Mouse (Mus musculus) CH12F3 (cell line): ENCODE data around the gene Tff3.

ENCODE experiments used
- in situ Hi-C: fragments of 300-500 bp; cut with MboI; formaldehyde crosslinking; loops from 2 replicates; pipeline ENCODE4 v1.14.3; 2020; ENCODE audit warnings: low sequenced_read_pairs

Gene Tff3

DNA sequence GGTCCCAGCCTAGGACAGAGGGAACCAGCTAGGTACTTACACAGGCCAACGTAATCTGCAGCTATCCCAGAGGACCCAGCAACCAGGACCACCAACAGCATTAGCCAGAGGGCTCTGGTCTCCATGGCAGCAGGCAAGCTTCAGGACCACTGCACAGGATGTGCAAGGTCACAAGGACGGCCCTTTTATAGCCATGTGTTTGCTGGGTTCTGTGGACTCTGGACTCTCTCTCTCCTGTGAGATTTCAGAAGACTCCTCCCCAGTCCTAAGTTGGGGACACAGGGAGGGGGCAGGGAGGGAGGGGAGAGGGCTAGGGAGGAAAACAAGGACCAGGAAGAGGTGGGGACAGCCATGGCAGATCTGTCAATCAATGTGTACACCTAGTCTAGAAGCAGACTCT lies at the start of gene Tff3:
Gene Tff3, minus strand, starts transcription at position 195 of the 400 bp plus-strand sequence.
- in situ Hi-C loops, result no loop called here

DNA sequence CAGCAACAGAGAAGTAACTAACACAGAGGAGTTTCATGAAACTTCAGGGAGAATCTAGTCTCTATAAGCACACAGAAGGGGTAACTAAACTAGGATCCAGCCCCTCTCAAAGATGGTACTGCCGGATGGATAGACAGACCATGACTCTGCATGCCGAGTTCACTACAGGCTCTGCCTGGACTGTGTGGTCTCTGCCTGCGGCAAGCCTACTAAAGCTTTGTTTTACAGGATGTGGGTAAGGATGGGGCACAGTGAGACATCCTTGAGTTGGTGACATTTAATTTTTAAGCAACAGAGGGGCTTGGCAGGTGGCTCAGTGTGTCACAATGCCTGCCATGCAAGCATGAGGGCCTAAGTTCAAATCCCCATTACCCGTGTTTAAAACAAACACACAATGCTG lies 46.9 kb upstream of the Tff3 start:
- in situ Hi-C loops, result no loop called here

DNA sequence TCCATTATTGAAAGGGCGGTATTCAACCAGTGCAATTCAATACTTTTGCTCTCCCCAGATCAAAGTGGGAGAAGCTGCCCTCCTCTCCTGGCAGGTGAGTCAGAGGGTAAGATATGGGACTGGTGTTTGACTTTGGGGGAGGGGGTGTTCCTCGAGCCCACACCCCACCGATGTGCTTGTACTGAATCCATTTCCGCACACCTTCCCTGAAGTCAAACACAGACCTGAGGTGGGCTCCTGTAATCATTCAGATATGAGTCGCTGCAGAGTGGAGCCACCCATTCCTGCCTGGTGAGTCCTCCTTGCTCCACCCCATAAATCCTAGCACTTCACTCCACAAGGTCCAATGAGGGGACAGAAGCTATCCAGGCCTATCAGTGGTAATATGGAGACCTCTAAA lies 40.4 kb upstream of the Tff3 start:
- in situ Hi-C loops, result no loop called here

DNA sequence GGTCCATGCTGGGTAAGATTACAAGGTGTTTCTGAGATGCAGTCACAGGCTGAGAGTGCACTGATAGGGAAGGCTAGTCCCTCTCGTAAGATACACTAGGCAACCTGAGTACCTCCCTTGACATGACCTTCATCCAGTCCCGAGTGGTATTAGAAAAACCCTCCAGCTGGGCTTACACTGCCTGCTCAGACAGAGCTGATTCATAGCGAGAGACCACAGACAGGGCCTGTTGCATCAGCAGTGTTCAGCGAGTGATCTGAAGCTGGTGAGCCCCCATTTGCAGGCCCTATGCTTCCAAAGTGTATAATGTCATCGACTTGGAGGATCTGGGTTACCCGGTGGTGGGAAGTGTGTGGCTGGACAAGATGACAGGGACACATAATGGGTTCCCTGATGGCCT lies 35.7 kb upstream of the Tff3 start, which contains the start of gene Tff1:
Gene Tff1, minus strand, starts transcription at position 151 of the 400 bp plus-strand sequence.
- in situ Hi-C loops, result no loop called here

DNA sequence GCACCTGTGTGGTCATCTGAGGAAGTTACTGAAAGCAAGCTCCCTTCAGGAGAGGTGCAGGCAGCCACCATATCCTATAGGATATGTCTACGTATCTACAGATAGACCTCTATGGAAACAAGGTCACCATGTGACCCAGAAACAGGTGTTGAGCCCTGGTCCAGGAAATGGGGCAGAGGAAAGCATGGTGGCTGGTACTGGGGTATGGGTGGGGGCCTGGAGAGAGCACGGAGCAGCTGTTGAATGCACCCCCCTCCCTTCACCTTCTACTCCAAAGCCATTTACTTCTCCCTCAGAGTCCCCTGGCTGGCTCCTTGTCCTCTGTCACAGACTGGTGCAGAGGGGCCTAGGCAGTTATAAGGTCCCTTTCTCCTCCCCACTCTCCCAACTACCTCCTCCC lies 34.4 kb upstream of the Tff3 start:
- in situ Hi-C loops, result no loop called here

DNA sequence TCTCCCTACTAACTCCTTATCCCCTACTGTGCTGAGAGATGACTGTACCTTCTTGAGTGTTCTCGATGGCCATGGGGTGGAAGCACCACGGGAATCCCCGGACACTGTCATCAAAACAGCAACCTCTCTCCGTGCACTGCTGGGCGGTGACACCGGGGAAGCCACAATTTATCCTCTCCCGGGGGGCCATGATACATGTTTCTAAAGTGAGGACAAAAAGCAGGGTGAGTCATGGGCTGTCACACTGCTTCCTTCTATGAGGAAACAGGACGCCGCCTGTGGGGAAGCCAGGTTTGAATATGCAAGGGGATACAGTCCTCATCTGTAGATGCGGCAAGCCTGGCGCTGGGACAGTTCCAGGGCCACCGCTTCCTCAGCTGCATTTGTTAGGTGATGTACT lies 33.2 kb upstream of the Tff3 start:
- in situ Hi-C loops, result no loop called here

DNA sequence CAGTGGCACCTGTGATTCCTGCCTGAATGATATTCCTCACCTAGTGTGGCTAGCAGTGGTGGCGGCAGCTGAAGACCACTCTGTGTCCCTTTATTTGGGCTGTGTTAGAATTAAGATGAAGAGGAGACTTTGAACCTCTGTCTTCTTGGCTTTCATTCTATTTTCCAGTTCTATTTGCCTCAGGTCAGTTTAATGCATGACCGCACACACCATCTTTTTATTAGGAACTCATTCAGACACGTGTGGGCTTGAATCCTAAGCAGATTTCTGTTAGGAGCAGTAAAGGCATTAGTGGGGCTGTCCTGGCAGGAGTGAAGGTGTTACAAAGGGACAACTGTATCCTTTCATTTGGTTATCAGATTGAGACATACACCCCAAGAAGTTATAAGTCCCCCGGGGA lies 30.8 kb upstream of the Tff3 start:
- in situ Hi-C loops, result no loop called here

DNA sequence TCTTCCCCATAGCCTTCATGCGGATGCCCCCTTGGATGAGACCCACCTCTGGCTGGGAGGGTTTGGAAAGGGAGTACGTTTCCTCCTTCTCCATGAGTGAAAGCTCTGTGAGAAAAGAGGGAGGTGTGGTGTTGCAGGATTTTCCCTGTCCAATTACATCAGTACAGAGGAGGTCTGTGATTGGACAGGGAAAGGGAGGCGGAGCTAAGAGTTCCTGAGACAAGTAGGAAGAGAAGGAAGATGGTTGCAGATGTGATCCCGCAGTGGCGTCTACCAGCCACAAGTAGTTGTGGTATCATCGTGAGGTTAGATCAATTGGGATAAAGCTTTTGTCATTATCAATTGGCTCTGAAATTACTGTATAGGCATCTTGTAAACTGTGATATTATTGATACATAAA lies 28.5 kb upstream of the Tff3 start:
- in situ Hi-C loops, result no loop called here

DNA sequence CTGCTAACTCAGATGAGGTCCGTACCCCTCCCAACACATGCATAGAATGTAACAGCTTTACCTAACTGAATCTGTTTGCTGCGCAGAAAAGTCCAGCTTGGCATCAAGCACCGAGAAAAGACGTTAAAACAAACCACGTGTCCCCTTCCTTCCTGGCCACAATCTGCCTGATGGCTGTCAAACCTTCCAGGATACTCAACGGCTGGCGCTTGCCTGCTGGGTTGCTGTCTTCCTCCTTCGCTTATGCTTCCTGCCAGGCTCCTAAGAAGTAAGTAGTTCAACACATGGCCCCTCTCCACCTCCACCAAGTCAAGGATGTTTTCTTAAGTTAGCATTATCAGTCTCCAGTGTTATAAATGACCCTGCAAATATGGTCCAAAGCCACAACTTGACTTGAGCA lies 24.3 kb upstream of the Tff3 start:
- in situ Hi-C loops, result no loop called here

DNA sequence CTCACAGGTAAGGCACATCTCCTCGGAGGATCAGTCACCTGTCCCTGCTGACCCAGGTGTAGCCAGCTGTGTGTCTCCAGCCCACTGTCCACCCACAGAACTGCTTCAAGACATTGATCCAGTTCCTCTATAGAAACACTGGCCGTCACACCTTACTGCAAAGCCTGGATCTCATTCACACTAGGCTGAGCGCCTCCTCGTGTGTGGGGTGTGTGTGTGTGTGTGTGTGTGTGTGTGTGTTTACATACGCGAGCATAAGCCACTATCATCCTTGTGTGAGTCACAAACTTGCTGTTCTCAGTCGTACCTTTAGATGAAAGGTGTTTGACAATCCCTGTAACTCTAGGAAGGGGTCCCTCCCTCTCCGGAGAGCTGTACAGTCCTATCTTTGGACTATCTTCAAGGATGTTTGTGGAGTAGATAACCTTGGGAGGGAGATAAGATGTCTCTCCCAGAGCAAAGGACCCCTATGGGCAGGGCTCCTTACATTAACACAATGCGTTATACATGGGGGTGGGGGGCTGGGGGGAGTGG lies 23.6 kb upstream of the Tff3 start:
- in situ Hi-C loops, result no loop called here

DNA sequence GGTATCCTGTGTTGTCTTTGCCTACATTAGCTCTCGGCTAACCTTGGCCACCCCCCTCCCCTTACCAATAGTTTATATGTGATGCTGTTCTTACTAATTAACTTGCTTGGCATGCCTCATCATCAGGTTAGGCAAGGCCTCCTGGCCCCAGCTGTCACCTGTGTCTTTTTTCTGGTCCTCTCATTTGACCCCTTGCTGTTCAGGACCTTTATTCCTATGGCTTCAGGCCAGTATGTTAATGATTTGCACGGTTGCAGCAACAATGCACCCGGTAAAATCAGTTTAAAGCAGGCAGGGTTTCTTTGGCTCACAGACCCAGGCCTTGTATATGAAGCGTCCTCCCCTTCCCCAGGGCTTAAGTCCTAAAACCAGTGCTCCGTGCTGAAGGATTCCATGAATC lies 23.1 kb upstream of the Tff3 start:
- in situ Hi-C loops, result no loop called here

DNA sequence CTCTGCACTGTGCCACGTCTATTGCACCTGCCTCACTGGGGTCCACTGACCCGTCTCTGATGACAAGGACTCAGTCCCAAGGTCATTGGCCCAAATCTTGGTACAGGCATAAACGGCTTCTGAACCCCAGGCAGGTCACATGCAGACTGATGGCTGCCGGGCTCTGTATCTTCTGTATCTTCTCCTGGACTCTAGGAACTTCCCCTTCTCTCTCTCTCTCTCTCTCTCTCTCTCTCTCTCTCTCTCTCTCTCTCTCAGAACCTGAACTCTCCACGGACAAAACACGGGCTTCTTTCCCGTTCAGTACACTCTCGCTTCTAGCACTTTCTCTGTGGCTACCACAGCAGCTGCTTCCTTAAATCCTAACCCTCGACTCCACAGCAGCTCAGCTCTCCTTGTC lies 16.6 kb upstream of the Tff3 start:
- in situ Hi-C loops, result no loop called here

DNA sequence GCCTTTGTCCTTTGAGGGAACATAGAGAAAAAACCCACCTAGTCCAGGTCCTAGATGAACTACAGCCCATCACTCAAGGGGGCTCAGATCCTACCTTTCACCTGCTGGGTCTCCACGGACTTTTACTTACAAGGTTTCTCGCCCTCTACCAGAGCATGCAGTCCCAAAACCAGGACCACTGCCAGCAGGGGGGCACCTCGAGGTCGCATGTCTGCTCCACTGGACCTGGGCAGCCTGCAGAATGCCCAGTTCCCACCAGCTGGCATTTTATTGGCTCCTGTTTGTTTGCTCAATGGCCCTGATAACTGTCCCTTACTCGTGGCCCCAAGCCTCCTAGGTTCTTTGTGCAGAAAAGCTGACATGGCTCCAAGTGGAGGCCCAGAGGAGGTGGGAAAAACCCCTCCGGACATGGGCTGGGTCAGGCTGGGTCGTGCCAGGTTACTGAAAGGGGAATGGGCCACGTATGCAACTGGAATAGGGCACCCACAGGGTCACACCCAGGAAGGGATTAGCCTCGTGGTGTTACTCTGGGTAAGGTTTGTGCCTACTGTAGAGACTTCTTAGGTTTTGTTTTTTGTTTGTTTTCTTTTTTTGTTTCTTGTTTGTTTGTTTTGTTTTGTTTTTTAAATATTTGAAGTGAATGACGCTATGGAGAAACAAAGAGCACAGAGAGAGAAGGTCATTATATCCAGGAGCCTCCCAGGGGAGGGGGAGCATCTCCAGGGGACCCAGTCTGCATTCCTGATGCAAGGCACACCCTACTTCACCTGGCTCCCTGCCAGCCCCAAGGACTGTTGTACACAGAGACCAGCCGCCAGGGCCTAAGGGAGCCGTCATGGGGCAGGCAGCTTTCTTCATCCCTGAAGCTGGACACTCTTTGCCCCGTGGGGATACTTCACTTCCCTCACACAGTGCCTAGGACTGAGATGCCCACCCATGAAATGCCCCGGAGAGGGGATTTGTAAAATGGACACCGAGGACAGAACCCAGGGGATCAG lies 14.9 kb upstream of the Tff3 start, which contains the start of gene Tff2:
Gene Tff2, minus strand, starts transcription at position 243 of the 998 bp plus-strand sequence.
- in situ Hi-C loops, result no loop called here

DNA sequence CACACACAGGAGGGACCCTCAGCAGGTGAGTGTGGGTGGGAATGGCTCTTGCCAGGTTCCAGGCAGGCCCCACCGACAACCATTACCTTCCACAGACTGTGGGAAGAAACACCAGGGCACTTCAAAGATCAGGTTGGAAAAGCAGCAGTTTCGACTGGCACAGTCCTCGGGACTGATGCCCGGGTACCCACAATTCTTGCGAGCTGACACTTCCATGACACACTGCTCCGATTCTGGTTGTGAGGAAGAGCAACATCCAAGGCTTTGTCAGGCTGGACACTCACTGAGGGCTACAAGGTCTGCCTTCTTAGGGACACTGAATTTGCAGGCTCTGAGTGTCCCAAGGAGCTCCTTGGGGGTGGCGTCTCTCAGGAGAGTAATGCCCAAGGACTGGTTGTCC lies 12.7 kb upstream of the Tff3 start:
- in situ Hi-C loops, result no loop called here

DNA sequence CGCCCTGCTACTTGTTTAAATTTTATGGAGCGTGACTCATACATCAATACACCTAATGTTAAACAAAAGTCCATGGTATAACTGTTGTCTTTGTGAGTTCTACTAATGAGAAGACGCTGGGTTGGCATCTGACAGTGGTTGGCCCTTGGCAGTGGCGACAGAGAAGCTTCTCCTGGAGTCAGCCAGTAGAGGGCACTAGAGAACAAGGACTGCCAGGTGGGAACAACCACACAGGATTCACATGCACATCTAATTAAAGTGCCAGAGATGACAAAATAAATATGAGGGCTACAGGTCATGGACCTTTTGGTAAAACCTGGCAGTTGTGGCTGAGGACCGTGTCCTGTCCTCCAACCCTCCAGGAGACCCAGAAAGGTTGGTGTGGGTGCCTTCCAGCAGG lies 9.0 kb upstream of the Tff3 start:
- in situ Hi-C loops, result loop anchor here (10.0 kb wide), 1 partner anchor 116 kb away; no protein-coding TSS in a partner anchor

DNA sequence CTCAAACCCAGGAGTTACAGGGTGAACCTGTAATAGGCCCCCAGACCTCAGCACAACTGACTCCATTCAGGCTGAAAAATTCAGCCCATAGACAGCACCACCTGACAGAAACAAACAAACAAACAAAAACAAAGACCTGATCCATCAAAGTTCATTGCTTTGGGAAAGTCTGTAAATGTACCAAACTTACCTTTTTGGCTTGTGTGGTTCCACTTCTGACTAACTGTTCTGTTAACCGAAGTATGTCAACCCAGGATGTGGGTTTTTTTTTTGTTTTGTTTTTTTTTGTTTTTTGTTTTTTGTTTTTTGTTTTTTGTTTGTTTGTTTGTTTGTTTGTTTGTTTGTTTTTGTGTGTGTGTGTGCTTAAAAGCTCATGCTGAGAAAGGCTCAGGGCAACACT lies 7.4 kb upstream of the Tff3 start:
- in situ Hi-C loops, result loop anchor here (10.0 kb wide), 1 partner anchor 118 kb away; no protein-coding TSS in a partner anchor

DNA sequence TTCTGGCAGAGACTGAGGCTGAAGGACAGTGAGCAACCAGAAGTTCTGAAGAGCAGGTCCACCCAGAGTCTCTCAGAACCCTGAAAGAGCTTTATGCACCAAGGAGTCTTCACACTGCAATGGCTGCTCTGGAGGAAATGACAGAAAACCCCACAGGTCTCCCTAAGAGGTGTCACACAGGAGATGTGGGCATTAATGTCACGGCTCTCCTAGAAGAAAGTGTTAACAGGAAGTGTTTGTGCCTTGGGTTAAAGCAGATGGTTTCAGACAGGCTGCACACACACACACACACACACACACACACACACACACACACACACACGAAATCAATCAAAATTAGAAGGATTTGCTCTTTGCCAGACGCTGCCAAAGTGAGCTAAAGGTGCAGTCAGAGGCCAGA lies 6.8 kb upstream of the Tff3 start:
- in situ Hi-C loops, result loop anchor here (10.0 kb wide), 1 partner anchor 119 kb away; no protein-coding TSS in a partner anchor

DNA sequence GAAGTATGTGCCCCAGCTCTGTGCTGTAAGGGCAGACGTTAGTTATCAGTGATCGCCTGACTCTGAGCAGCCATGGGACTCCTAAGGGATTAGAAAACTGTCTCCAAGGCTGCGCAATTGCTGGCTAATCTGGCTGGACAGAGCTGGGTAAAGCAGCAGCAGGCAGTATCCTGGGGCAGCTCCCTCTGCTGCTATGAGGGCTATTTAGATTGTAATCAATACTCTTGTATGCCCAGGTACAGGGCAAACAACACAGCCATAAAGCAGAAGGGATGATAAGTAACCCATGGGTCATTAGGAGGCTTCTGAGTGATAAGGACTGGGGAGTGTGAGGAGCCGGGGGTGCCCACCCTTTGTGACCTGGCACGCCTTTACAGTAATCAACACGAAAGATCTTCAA lies 5.5 kb upstream of the Tff3 start:
- in situ Hi-C loops, result loop anchor here (10.0 kb wide), 1 partner anchor 120 kb away; no protein-coding TSS in a partner anchor

DNA sequence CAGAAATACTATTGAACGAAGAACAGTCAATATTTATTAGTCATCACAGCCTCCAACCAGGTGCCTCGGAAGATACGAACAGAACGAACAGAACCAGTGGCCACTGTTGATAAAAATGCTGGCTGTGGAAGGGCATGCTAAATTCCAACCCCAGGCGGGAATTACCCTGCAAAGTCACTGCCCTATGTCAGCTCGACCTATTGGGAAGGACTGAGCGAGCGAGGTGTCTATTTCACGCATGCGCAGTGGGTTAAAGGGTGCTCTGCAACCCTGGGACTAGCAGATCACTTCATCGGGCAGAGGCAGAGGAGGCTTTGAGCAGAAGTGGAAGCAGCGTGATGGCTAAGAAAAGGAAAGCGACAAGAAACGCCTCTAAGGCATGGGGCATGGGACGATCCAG lies 4.3 kb upstream of the Tff3 start:
- in situ Hi-C loops, result loop anchor here (10.0 kb wide), 1 partner anchor 121 kb away; no protein-coding TSS in a partner anchor

DNA sequence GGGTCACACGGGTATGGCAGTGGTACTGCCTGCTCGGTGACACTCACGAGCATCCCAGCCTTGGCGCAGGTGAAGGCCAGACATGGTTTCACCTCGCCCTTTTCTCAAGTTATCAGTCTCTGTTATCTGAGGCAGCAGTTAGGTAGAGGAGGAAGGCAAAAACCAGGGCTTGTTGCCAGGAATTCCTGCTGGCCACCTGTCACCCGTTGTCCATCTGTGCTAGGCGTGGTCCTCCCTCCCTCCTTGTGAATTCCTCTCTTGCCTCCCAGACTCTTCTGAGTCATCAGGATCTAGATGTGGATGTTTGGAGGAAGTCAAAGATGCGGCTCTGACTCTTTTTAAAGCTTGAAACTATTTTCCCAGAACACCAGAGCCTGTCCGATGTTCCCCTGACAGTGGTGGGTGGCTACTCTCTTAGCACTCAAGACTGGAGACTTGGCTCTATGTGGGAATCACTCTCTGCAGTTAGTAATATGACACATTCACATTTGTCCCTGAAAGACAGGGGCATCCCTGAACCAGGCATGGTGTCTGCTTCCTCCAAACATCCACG lies 1.9 kb upstream of the Tff3 start:
- in situ Hi-C loops, result loop anchor here (10.0 kb wide), 1 partner anchor 123 kb away; no protein-coding TSS in a partner anchor

DNA sequence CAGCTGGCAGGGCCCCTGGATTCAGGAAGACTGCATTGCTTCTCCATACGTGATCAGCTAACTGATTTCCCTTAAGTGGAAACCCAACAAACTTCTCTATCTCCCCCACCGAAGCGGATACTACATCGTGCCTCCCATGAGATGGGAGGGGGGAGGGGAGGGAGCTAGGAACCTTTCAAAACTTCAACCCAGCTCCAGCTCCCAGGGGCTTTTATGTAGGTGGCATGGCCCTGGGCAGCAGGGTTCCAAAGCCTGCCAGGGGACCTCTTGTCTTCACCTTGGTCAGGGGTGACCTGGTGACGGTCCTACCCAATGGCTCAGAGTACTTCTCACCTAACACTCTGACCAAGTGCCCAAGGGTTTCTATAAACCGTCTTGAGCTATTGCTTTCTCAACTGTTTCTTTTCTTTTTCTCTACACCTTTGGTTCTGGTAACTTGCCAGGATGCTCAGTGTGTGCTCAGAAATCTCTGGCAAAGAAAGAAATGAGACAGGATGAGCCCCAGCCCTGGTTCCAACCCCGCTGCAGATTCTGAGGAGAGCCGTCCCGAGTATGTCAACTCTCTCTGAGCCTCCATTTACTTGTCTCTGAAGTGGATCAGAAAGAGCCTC lies 633 bp downstream of the Tff3 start:
- in situ Hi-C loops, result no loop called here
